Mouse (Mus musculus) ES-E14 (cell line): ENCODE measurements around the gene Vtn. TPM values are rescaled to one million over a fixed set of nuclear protein-coding genes. Genes with fewer than 3 reads are reported as not detected.
A peak's percentile ranks its signal among the peaks of the same experiment; 100 is the strongest.

ENCODE experiments used
- DNase-seq: peaks from one replicate; pipeline ENCODE4 v3.0.0-alpha.2; 2013; ENCODE audit warnings: low read depth, low spot score
- H3K27ac ChIP-seq: 2 replicates; pipeline ENCODE4 v1.5.1; 2012; ENCODE audit warnings: low read depth, mild to moderate bottlenecking, low read length, moderate library complexity, mixed read lengths; ENCODE audit not compliant: poor library complexity, insufficient read depth, severe bottlenecking
- H3K36me3 ChIP-seq: 2 replicates; pipeline ENCODE4 v1.6.1; 2012; ENCODE audit warnings: mild to moderate bottlenecking, low read length, moderate library complexity, mixed read lengths; ENCODE audit not compliant: control insufficient read depth, poor library complexity, insufficient read depth, severe bottlenecking
- H3K4me1 ChIP-seq, 2 experiments: fragments of 150-350 bp in 1 of 2; sonication (generic) in 1 of 2; 2 replicates each; pipeline ENCODE4 v1.6.1; 2012; ENCODE audit warnings: low read length in 2 of 2, mild to moderate bottlenecking in 1 of 2, mixed read lengths in 1 of 2; ENCODE audit not compliant: control insufficient read depth in 2 of 2, insufficient read depth in 2 of 2, poor library complexity in 1 of 2
- H3K4me3 ChIP-seq, 2 experiments: fragments of 150-350 bp in 1 of 2; sonication (generic) in 1 of 2; 2 replicates each; pipeline ENCODE4 v1.5.1; 2012; ENCODE audit warnings: low read length in 2 of 2, low read depth in 1 of 2, mild to moderate bottlenecking in 1 of 2, mixed read lengths in 1 of 2; ENCODE audit not compliant: insufficient read depth in 1 of 2, poor library complexity in 1 of 2, severe bottlenecking in 1 of 2
- H3K9ac ChIP-seq: 2 replicates; pipeline ENCODE4 v1.6.1; 2012; ENCODE audit warnings: low read depth, mild to moderate bottlenecking, low read length, mixed read lengths; ENCODE audit not compliant: poor library complexity, insufficient read depth, severe bottlenecking
- H3K9me3 ChIP-seq: fragments of 150-350 bp; sonication (generic); 2 replicates; pipeline ENCODE4 v1.6.1; 2012; ENCODE audit warnings: low read depth, mild to moderate bottlenecking, low read length; ENCODE audit not compliant: control insufficient read depth, insufficient read depth
- CHD2 ChIP-seq: IDR thresholded peaks from 2 replicates; pipeline ENCODE4 v1.6.1; 2014; ENCODE audit warnings: mild to moderate bottlenecking, low read depth, low read length, inconsistent platforms
- HCFC1 ChIP-seq: IDR thresholded peaks from 2 replicates; pipeline ENCODE4 v1.6.1; 2012; ENCODE audit warnings: low read length, inconsistent platforms, borderline replicate concordance; ENCODE audit not compliant: insufficient read depth
- MAFK ChIP-seq: IDR thresholded peaks from 2 replicates; pipeline ENCODE4 v1.6.1; 2014; ENCODE audit warnings: mild to moderate bottlenecking, low read depth, low read length, inconsistent platforms; ENCODE audit not compliant: insufficient read depth
- ZC3H11A ChIP-seq: IDR thresholded peaks from 2 replicates; pipeline ENCODE4 v1.6.1; 2012; ENCODE audit warnings: low read depth, mild to moderate bottlenecking, inconsistent platforms, low read length, borderline replicate concordance
- ZNF384 ChIP-seq: IDR thresholded peaks from 2 replicates; pipeline ENCODE4 v1.6.1; 2012; ENCODE audit warnings: low read depth, low read length, inconsistent platforms
- in situ Hi-C, 2 experiments: fragments of 600-800 bp; cut with MboI; formaldehyde crosslinking; loops; one replicate each; pipeline ENCODE4 v1.15.1; 2025; ENCODE audit warnings: low sequenced_read_pairs in 2 of 2, inconsistent platforms in 1 of 2; ENCODE audit not compliant: unreplicated experiment in 2 of 2
- total RNA-seq: library from RNA; depleted of rRNA; stranded (reverse); fragments of 300-350 nt; gene quantifications from 2 replicates; pipeline ENCODE4 v1.2.3, GENCODE M21; 2012

Gene Vtn
- total RNA-seq, 1 experiment: not detected

- in situ Hi-C loops: no loop called here
Observed at GRCm38 (mm10) chr11:78455308-78455707, 43.6 kb upstream of the Vtn start.

GRCm38 (mm10) chr11:78458740-78459139 is 40.2 kb upstream of the Vtn start:
- TF ChIP-seq HCFC1 (no peak), CHD2 (0 out of 2 replicates have a peak, but pooled peaks have one; percentile 23), ZNF384 (no peak)
- no peak for DNase-seq
- in situ Hi-C loops: no loop called here
- Histone ChIP-seq H3K9me3 (no peaks in the 10 kb centered on the region), H3K4me3 (no peak overlapping the region), H3K27ac (no peak overlapping the region), H3K4me1 (peaks cover 0 to 10% of the 10 kb centered on the region in 2 experiments; a peak in 2 of 4 replicates), H3K36me3 (no peaks in the 10 kb centered on the region), H3K9ac (no peak overlapping the region)

More at GRCm38 (mm10) chr11:78455308-78455707, 43.6 kb upstream of the Vtn start:
- peak; percentile 47 for DNase-seq
- no peak overlapping the region for H3K27ac ChIP-seq
- H3K9ac ChIP-seq: no peak overlapping the region
- no peaks in the 10 kb centered on the region for H3K36me3 ChIP-seq
- no peaks in the 10 kb centered on the region for H3K9me3 ChIP-seq
- peaks cover 0 to 3% of the 10 kb centered on the region in 2 experiments; a peak in 1 of 4 replicates for H3K4me1 ChIP-seq
- H3K4me3 ChIP-seq: no peak overlapping the region
- TF ChIP-seq CHD2: no peak

- H3K27ac ChIP-seq: no peak overlapping the region
- in situ Hi-C loops: no loop called here
- H3K4me3 ChIP-seq: no peak overlapping the region
- no peak for TF ChIP-seq ZC3H11A
- TF ChIP-seq ZNF384: no peak
- TF ChIP-seq HCFC1: no peak
- no peak for TF ChIP-seq MAFK
- no peak for TF ChIP-seq CHD2
- no peaks in the 10 kb centered on the region for H3K9me3 ChIP-seq
- no peaks in the 10 kb centered on the region for H3K36me3 ChIP-seq
- no peak for DNase-seq
- no peak overlapping the region for H3K9ac ChIP-seq
- H3K4me1 ChIP-seq: peaks cover 0 to 19% of the 10 kb centered on the region in 2 experiments; a peak in 2 of 4 replicates
Observed at GRCm38 (mm10) chr11:78461894-78462293, 37.0 kb upstream of the Vtn start.

GRCm38 (mm10) chr11:78462669-78463068 is 36.2 kb upstream of the Vtn start:
- in situ Hi-C loops: no loop called here
- no peaks in the 10 kb centered on the region for H3K9me3 ChIP-seq
- no peak for TF ChIP-seq CHD2
- TF ChIP-seq MAFK: no peak
- TF ChIP-seq ZC3H11A: no peak
- no peak for TF ChIP-seq HCFC1
- no peak for TF ChIP-seq ZNF384
- H3K36me3 ChIP-seq: no peaks in the 10 kb centered on the region
- H3K9ac ChIP-seq: no peak overlapping the region
- DNase-seq: no peak
- no peak overlapping the region for H3K27ac ChIP-seq
- no peak overlapping the region for H3K4me3 ChIP-seq
- H3K4me1 ChIP-seq: peaks cover 0 to 20% of the 10 kb centered on the region in 2 experiments; a peak in 2 of 4 replicates
